Mouse (Mus musculus) cortical plate, adult 2 months (tissue): ENCODE results near the gene Pex11a. TPM values are rescaled to one million over a fixed set of nuclear protein-coding genes. Genes with fewer than 3 reads are reported as not detected.

ENCODE experiments used
- H3K27ac ChIP-seq: fragments of 200-500 bp; 2 replicates; pipeline ENCODE4 v1.5.1; 2012; ENCODE audit warnings: low read length, control low read depth, inconsistent platforms; ENCODE audit not compliant: insufficient read depth
- H3K4me1 ChIP-seq: fragments of 200-500 bp; 2 replicates; pipeline ENCODE4 v1.6.1; 2011; ENCODE audit warnings: low read length; ENCODE audit not compliant: control insufficient read depth, insufficient read depth
- H3K4me3 ChIP-seq: fragments of 200-500 bp; 2 replicates; pipeline ENCODE4 v1.5.1; 2011; ENCODE audit warnings: mild to moderate bottlenecking, low read length, control low read depth; ENCODE audit not compliant: insufficient read depth
- CTCF ChIP-seq: fragments of 200-500 bp; IDR thresholded peaks from 2 replicates; pipeline ENCODE4 v1.5.1; 2011; ENCODE audit warnings: mild to moderate bottlenecking, control low read depth, low read length; ENCODE audit not compliant: insufficient read depth; ENCODE audit errors: extremely low read depth
- POLR2A ChIP-seq: fragments of 200-500 bp; IDR thresholded peaks from 2 replicates; pipeline ENCODE4 v1.6.1; 2011; ENCODE audit warnings: mild to moderate bottlenecking, low read length, control low read depth; ENCODE audit not compliant: insufficient read depth; ENCODE audit errors: extremely low read depth
- polyA plus RNA-seq: library from polyadenylated mRNA; depleted of rRNA; stranded (reverse); fragments of >200 nt; gene quantifications from 2 replicates; pipeline ENCODE4 v1.2.3, GENCODE M21; 2012

The Pex11a gene
- polyA plus RNA-seq, 1 experiment = 11.4 TPM

DNA sequence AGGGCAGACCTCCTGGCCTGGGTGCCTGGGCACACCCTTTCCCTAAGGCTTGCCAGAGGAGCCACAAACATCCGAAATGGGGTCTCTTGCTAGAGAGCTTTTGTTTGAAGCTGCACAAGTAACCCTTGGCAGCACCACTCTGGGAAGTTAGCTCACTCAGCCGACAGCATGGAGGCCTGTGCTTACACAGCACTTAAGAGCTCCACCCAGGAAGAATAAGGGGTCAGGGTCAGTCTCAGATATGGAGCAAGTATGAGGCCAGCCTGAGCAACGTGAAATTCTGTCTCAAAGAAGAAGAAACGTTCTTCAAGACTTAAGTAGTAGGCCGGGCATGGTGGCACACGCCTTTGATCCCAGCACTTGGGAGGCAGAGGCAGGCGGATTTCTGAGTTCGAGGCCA is 19.2 kb upstream of the Pex11a start:
- H3K4me3 ChIP-seq = no peak overlapping the region
- H3K27ac ChIP-seq = no peak overlapping the region
- no peak for TF ChIP-seq POLR2A
- no peak for TF ChIP-seq CTCF
- no peaks in the 10 kb centered on the region for H3K4me1 ChIP-seq

DNA sequence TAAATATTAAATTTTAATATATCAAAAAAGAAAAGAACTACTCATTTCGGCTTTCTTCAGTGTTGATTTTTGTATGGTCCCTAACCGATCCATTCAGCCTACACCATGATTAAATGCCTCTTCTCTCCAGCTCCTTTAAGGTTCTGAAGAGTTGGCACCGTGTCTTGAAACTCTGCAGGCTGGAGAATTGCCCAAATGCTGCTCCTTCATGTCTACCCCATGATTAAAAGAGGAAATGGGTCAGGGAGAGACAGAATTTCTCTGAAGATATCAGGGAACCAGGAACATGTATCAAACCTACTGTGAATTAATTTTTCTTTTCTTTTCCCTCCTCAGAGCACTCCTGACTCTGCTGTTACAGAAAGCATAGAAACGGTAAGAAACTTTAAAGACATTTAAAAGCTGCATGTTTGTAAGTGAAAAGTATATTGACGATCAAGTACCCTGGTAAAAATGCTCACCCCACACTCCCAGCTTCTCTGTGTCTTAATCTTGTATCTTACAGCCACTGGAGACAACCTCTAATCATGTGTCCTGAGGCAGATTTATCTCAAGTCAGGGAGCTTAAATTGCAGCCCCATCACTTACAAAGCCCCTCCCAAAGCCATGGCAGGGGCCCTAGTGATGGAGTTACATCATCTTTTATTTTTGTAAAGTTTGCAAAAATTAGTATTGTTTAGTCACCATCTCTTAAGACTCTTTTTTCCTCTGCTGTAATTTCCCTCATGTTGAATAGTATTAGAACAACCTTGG is 18.4 kb upstream of the Pex11a start:
- H3K27ac ChIP-seq = no peak overlapping the region
- no peaks in the 10 kb centered on the region for H3K4me1 ChIP-seq
- TF ChIP-seq POLR2A (no peak), CTCF (no peak)
- H3K4me3 ChIP-seq = no peak overlapping the region

GRCm38 (mm10) chr7:79759766-79760165 is 16.8 kb upstream of the Pex11a start:
- TF ChIP-seq CTCF (no peak), POLR2A (no peak)
- H3K4me3 ChIP-seq = no peak overlapping the region
- no peaks in the 10 kb centered on the region for H3K4me1 ChIP-seq
- H3K27ac ChIP-seq = no peak overlapping the region

- no peak for TF ChIP-seq CTCF
- TF ChIP-seq POLR2A = no peak
- no peaks in the 10 kb centered on the region for H3K4me1 ChIP-seq
- H3K27ac ChIP-seq = no peak overlapping the region
- H3K4me3 ChIP-seq = no peak overlapping the region
These were observed 15.2 kb upstream of the Pex11a start for GRCm38 (mm10) chr7:79758176-79758575.

DNA sequence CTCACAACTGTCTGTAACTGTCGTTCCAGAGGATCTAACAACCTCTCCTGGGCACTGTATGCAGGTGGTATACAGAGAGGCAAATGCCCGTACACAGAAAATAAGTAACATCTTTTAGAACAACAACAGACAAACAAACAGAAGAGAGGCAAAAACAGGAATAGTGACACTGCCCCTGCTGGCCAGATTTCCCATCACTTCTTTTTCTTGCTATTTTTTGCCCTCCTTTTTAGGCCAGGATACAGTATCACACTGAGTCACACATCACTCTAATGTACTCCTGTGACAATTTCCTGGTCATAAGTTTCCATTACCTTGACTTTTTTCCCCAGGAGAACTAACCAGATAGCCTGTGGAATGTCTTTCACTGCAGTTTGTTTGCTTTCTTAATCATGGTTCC is 13.4 kb upstream of the Pex11a start:
- Histone ChIP-seq H3K4me1 (no peaks in the 10 kb centered on the region), H3K27ac (no peak overlapping the region), H3K4me3 (no peak overlapping the region)
- TF ChIP-seq CTCF = no peak
- TF ChIP-seq POLR2A = no peak

GRCm38 (mm10) chr7:79749511-79749910 is 6.6 kb upstream of the Pex11a start:
- H3K4me3 ChIP-seq = no peak overlapping the region
- H3K4me1 ChIP-seq = peaks cover 1% of the 10 kb centered on the region; the same call in 1 of the 2 replicates
- TF ChIP-seq POLR2A (no peak), CTCF (no peak)
- H3K27ac ChIP-seq = no peak overlapping the region

- TF ChIP-seq CTCF (no peak), POLR2A (no peak)
- Histone ChIP-seq H3K27ac (no peak overlapping the region), H3K4me1 (peaks cover 1% of the 10 kb centered on the region; the same call in 1 of the 2 replicates), H3K4me3 (no peak overlapping the region)
These were observed 4.7 kb upstream of the Pex11a start for GRCm38 (mm10) chr7:79747659-79748058.

DNA sequence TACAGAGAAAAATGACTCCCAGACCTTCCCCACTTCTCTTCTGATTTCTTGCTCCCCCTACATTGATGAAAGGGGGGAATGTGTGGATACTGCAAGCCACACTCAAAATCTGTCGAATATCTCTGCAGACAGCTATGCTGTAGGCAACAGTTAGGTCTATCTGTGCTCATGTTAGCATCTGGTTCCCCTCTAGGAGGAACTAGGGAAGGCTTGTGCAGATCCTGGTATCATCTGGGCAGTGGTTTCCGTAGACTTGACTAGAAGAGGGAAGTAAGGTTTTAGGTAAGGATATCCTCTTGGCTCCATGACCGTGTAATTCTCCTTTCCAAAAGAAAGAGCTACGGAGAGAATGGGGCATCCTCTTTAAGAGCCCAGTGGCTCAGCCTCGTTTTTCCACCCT is 1.7 kb upstream of the Pex11a start:
- H3K4me3 ChIP-seq = no peak overlapping the region
- peaks cover 1% of the 10 kb centered on the region; the same call in 1 of the 2 replicates for H3K4me1 ChIP-seq
- TF ChIP-seq POLR2A (no peak), CTCF (no peak)
- H3K27ac ChIP-seq = no peak overlapping the region

DNA sequence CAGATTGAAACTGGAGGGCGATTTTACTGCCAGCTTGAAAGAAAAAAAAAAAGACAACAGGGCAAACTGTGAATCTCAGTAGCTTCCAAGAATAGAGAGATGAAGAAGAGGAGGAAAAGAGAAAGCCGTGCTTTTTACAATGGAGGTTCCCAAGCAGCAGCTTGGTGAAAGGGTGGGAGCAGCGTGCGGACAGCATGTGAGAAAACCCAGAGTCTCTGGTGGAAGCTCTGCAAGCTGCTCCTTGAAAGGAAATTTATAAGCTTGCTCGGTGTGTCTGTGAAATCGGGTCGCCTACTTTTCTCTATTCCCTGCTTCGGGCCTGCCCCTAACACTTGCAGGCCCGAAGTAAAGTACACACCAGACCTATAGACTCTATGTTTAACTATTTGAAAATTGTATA is 1.1 kb upstream of the Pex11a start:
- H3K4me1 ChIP-seq = peaks cover 1% of the 10 kb centered on the region; the same call in 1 of the 2 replicates
- no peak for TF ChIP-seq CTCF
- H3K27ac ChIP-seq = no peak overlapping the region
- H3K4me3 ChIP-seq = no peak overlapping the region

- no peak overlapping the region for H3K27ac ChIP-seq
- peaks cover 1% of the 10 kb centered on the region; the same call in 1 of the 2 replicates for H3K4me1 ChIP-seq
- no peak for TF ChIP-seq CTCF
- no peak for TF ChIP-seq POLR2A
- peak overlapping the region; percentile 49 for H3K4me3 ChIP-seq
These were observed 663 bp downstream of the Pex11a start for GRCm38 (mm10) chr7:79742277-79742658.
